Mouse (Mus musculus): Measurements from ENCODE around the gene Spns2. TPM values are rescaled to one million over a fixed set of nuclear protein-coding genes. Genes with fewer than 3 reads are reported as not detected.
A peak's percentile ranks its signal among the peaks of the same experiment; 100 is the strongest.

The Spns2 gene
- polyA plus RNA-seq, 2 experiments: 6.3 to 15.9 TPM

- DNase-seq (ENCODE audit: low spot score): peak; percentile 76
Measured at GRCm38 (mm10) chr11:72494046-72494988, 4.6 kb upstream of the Spns2 start.

GRCm38 (mm10) chr11:72491130-72491960 is 1.6 kb upstream of the Spns2 start:
- WGBS: 65% methylated on average over 15 of the region's 15 CpGs
- H3K9me3 ChIP-seq (ENCODE audit: control insufficient read depth, low read length): no peaks in the 10 kb centered on the region

More at GRCm38 (mm10) chr11:72494046-72494988, 4.6 kb upstream of the Spns2 start:
- Histone ChIP-seq H3K27me3 (ENCODE audit: control insufficient read depth, insufficient read depth, low read length) (peaks cover 8% of the 10 kb centered on the region), H3K9ac (ENCODE audit: low read depth, low read length, severe bottlenecking) (no peak overlapping the region), H3K36me3 (ENCODE audit: control insufficient read depth, insufficient read depth, low read length) (no peaks in the 10 kb centered on the region), H3K9me3 (ENCODE audit: control insufficient read depth, low read length) (no peaks in the 10 kb centered on the region), H3K4me1 (ENCODE audit: control insufficient read depth, insufficient read depth, low read length) (peaks cover under 1% of the 10 kb centered on the region; the same call in 1 of the 2 replicates), H3K27ac (replicated peaks; ENCODE audit: low read depth, low read length) (no peak overlapping the region), H3K4me2 (replicated peaks; ENCODE audit: low read depth, low read length, severe bottlenecking) (no peak overlapping the region), H3K4me3 (replicated peaks; ENCODE audit: low read length) (no peak overlapping the region)
- no peak for TF ChIP-seq POLR2A (IDR thresholded peaks at IDR 0.05; ENCODE audit: borderline replicate concordance, extremely low read depth, insufficient read depth, insufficient read length)
- no peak for ATAC-seq (ENCODE audit: low FRiP score, low read depth)
- WGBS: 54% methylated on average over 8 of the region's 8 CpGs

GRCm38 (mm10) chr11:72489397-72489796 is 307 bp downstream of the Spns2 start:
- peak overlapping the region; percentile 50 for H3K4me3 ChIP-seq (replicated peaks; ENCODE audit: low read length)
- H3K4me2 ChIP-seq (replicated peaks; ENCODE audit: low read depth, low read length, severe bottlenecking): peak overlapping the region; percentile 98
- no peak for DNase-seq (ENCODE audit: low spot score)
- no peak for ATAC-seq (ENCODE audit: low FRiP score, low read depth)
- H3K27me3 ChIP-seq (ENCODE audit: control insufficient read depth, insufficient read depth, low read length): peaks cover 28% of the 10 kb centered on the region
- TF ChIP-seq POLR2A (IDR thresholded peaks at IDR 0.05; ENCODE audit: borderline replicate concordance, extremely low read depth, insufficient read depth, insufficient read length): no peak
- H3K27ac ChIP-seq (replicated peaks; ENCODE audit: low read depth, low read length): no peak overlapping the region
- H3K9me3 ChIP-seq (ENCODE audit: control insufficient read depth, low read length): no peaks in the 10 kb centered on the region
- no peaks in the 10 kb centered on the region for H3K36me3 ChIP-seq (ENCODE audit: control insufficient read depth, insufficient read depth, low read length)
- peaks cover 9% of the 10 kb centered on the region for H3K4me1 ChIP-seq (ENCODE audit: control insufficient read depth, insufficient read depth, low read length)
- WGBS: 0% methylated on average over 10 of the region's 42 CpGs
- peak overlapping the region; percentile 51 for H3K9ac ChIP-seq (ENCODE audit: low read depth, low read length, severe bottlenecking)

More at GRCm38 (mm10) chr11:72491130-72491960, 1.6 kb upstream of the Spns2 start:
- ATAC-seq (ENCODE audit: low FRiP score, low read depth) (no peak), DNase-seq (ENCODE audit: low spot score) (no peak)
- Histone ChIP-seq H3K27me3 (ENCODE audit: control insufficient read depth, insufficient read depth, low read length) (peaks cover 28% of the 10 kb centered on the region), H3K9ac (ENCODE audit: low read depth, low read length, severe bottlenecking) (no peak overlapping the region), H3K4me1 (ENCODE audit: control insufficient read depth, insufficient read depth, low read length) (peaks cover 9% of the 10 kb centered on the region), H3K27ac (replicated peaks; ENCODE audit: low read depth, low read length) (no peak overlapping the region), H3K4me3 (replicated peaks; ENCODE audit: low read length) (no peak overlapping the region), H3K4me2 (replicated peaks; ENCODE audit: low read depth, low read length, severe bottlenecking) (no peak overlapping the region), H3K36me3 (ENCODE audit: control insufficient read depth, insufficient read depth, low read length) (no peaks in the 10 kb centered on the region)
- no peak for TF ChIP-seq POLR2A (IDR thresholded peaks at IDR 0.05; ENCODE audit: borderline replicate concordance, extremely low read depth, insufficient read depth, insufficient read length)

DNA sequence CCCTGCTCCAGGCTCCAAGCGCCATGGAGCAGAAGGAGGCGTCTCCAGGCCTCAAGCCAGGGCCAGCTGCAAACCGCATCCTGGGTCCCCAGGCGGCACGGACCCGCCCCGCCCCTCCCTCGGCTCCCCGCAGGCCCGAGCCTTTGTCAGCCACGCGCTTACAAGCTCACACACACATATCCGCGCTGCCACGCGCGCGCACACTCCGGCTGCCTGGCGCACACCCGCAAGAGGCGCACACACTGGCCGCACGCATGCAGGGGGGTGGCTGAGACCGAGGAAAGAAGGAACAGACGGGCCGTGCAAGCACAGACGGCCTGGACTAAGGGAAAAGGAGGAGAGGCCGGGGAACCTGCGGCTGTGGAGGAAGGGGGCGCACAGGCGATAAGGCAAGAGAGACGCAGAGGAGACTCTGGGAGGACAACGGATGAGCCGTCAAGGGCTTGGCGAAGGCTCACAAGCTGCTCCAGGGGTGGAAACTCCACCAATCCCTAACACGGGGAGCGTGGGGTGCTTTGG is 892 bp downstream of the Spns2 start:
- Histone ChIP-seq H3K9ac (ENCODE audit: low read depth, low read length, severe bottlenecking) (peak overlapping the region; percentile 51), H3K9me3 (ENCODE audit: control insufficient read depth, low read length) (no peaks in the 10 kb centered on the region), H3K4me3 (replicated peaks; ENCODE audit: low read length) (peak overlapping the region; percentile 50), H3K27me3 (ENCODE audit: control insufficient read depth, insufficient read depth, low read length) (peaks cover 28% of the 10 kb centered on the region), H3K27ac (replicated peaks; ENCODE audit: low read depth, low read length) (no peak overlapping the region), H3K36me3 (ENCODE audit: control insufficient read depth, insufficient read depth, low read length) (no peaks in the 10 kb centered on the region), H3K4me2 (replicated peaks; ENCODE audit: low read depth, low read length, severe bottlenecking) (peak overlapping the region; percentile 98), H3K4me1 (ENCODE audit: control insufficient read depth, insufficient read depth, low read length) (peaks cover 9% of the 10 kb centered on the region)
- WGBS: 2% methylated on average over 38 of the region's 38 CpGs
- ATAC-seq (ENCODE audit: low FRiP score, low read depth): no peak
- TF ChIP-seq POLR2A (IDR thresholded peaks at IDR 0.05; ENCODE audit: borderline replicate concordance, extremely low read depth, insufficient read depth, insufficient read length): no peak
- DNase-seq (ENCODE audit: low spot score): no peak

GRCm38 (mm10) chr11:72487739-72488138 is 2.0 kb downstream of the Spns2 start:
- no peak for DNase-seq (ENCODE audit: low spot score)
- H3K36me3 ChIP-seq (ENCODE audit: control insufficient read depth, insufficient read depth, low read length): no peaks in the 10 kb centered on the region
- no peak overlapping the region for H3K27ac ChIP-seq (replicated peaks; ENCODE audit: low read depth, low read length)
- 0 out of 2 replicates have a peak overlapping the region, but pooled peaks have one; percentile 1 for H3K4me2 ChIP-seq (replicated peaks; ENCODE audit: low read depth, low read length, severe bottlenecking)
- H3K27me3 ChIP-seq (ENCODE audit: control insufficient read depth, insufficient read depth, low read length): peaks cover 28% of the 10 kb centered on the region
- 83% methylated on average over 2 of the region's 2 CpGs for WGBS
- ATAC-seq (ENCODE audit: low FRiP score, low read depth): no peak
- H3K4me1 ChIP-seq (ENCODE audit: control insufficient read depth, insufficient read depth, low read length): peaks cover 9% of the 10 kb centered on the region
- TF ChIP-seq POLR2A (IDR thresholded peaks at IDR 0.05; ENCODE audit: borderline replicate concordance, extremely low read depth, insufficient read depth, insufficient read length): no peak
- no peak overlapping the region for H3K4me3 ChIP-seq (replicated peaks; ENCODE audit: low read length)
- H3K9ac ChIP-seq (ENCODE audit: low read depth, low read length, severe bottlenecking): no peak overlapping the region
- no peaks in the 10 kb centered on the region for H3K9me3 ChIP-seq (ENCODE audit: control insufficient read depth, low read length)

Measured in limb, embryonic 14.5 days (tissue).